Comparison of ENCODE assay signal across 8 mouse cellular contexts in the genomic region with DNA sequence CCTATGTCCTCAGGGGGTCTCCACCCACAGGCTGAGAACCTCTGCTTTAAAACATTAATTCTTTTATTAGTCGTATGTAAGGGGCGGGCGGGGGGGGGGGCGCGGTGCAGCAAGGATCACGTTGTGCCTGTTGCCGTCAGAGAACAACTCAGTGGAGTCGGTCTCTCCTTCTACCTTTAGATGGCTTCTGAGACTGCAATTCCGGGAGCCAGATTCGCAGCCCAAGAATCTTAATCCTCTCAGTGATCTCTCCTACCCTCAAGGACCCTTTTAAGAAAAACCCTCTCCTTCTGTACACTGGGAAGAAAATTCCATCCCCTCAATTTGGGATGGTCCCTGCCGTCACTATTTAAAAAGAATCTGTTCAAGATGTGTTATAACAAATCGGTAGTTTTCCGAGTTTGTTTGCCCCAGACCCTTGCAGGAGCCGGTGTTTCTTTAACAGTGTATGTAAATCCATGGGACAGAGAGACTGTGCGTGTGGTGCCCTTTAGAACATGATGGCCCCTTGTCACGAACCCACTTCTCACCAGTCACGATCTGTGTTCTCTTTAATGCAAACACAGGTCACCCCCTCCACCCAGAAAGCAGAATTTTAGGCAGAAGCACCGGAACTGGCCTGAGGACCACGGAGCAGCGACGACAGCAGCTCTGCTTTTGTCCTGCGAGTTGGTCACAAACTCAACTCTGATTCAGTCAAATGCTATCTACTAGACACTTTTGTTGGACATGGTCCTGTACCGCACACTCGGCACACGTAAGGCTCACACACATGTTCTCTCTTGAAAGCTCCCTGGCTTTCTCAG. TPM values are rescaled to one million over a fixed set of nuclear protein-coding genes. Genes with fewer than 3 reads are reported as not detected.
DNase-seq lines count a peak whose midpoint lies in the region; ATAC-seq and TF ChIP-seq lines count a peak whose summit lies in the region.

No protein-coding gene starts in this region.

- H3K27me3 ChIP-seq in liver, adult 2 months (ENCODE audit: control insufficient read depth, insufficient read depth, low read length): peaks cover 3% of the 10 kb centered on the region; the same call in 1 of the 2 replicates
- peaks cover 41% of the 10 kb centered on the region for H3K27me3 ChIP-seq in embryonic facial prominence, embryonic 14.5 days (replicated peaks; ENCODE audit: control insufficient read depth, insufficient read depth, low read length)
- H3K27me3 ChIP-seq in intestine, embryonic 14.5 days (replicated peaks; ENCODE audit: control insufficient read depth, insufficient read depth, low read length): peaks cover 35% of the 10 kb centered on the region
- H3K27me3 ChIP-seq in neural tube, embryonic 13.5 days: peaks cover 51% of the 10 kb centered on the region

- peak overlapping the region; percentile 65 for H3K9ac ChIP-seq in liver, adult 2 months (ENCODE audit: low read depth, low read length)
- H3K9ac ChIP-seq in embryonic facial prominence, embryonic 14.5 days (ENCODE audit: low read depth, low read length): peak overlapping the region; percentile 61
- H3K9ac ChIP-seq in intestine, embryonic 14.5 days (ENCODE audit: low read length): peak overlapping the region; percentile 38
- H3K9ac ChIP-seq in neural tube, embryonic 13.5 days: peak overlapping the region; percentile 62; the same call in 1 of the 2 replicates

- WGBS in liver, adult 2 months: 14% methylated on average over 25 of the region's 25 CpGs
- 1% methylated on average over 25 of the region's 25 CpGs for WGBS in embryonic facial prominence, embryonic 14.5 days
- WGBS in intestine, embryonic 14.5 days: 3% methylated on average over 25 of the region's 25 CpGs
- WGBS in neural tube, embryonic 13.5 days: 1% methylated on average over 25 of the region's 25 CpGs

- H3K9me3 ChIP-seq in embryonic facial prominence, embryonic 14.5 days (ENCODE audit: control insufficient read depth, low read length): no peaks in the 10 kb centered on the region
- no peaks in the 10 kb centered on the region for H3K9me3 ChIP-seq in intestine, embryonic 14.5 days (ENCODE audit: control insufficient read depth, low read length)
- no peaks in the 10 kb centered on the region for H3K9me3 ChIP-seq in neural tube, embryonic 13.5 days

- peak; percentile 55 for DNase-seq in liver, adult 2 months (ENCODE audit: extremely low read depth, low read depth, low spot score)
- DNase-seq in liver: no peak
- no peak for DNase-seq in embryonic facial prominence, embryonic 14.5 days (ENCODE audit: low spot score)
- no peak for DNase-seq in intestine, embryonic 14.5 days (ENCODE audit: low spot score)
- no peak for DNase-seq in cerebellum, adult 18-20 months
- DNase-seq in adrenal gland, postnatal 25 days: no peak
- no peak for DNase-seq in adrenal gland, postnatal 36 days

- H3K4me3 ChIP-seq in liver, adult 2 months (ENCODE audit: insufficient read depth, low read depth, low read length): peak overlapping the region; percentile 66
- peak overlapping the region; percentile 68 for H3K4me3 ChIP-seq in embryonic facial prominence, embryonic 14.5 days (ENCODE audit: low read depth, low read length)
- peak overlapping the region; percentile 62 for H3K4me3 ChIP-seq in intestine, embryonic 14.5 days (ENCODE audit: low read depth, low read length)
- peak overlapping the region; percentile 55 for H3K4me3 ChIP-seq in neural tube, embryonic 13.5 days

- H3K79me2 ChIP-seq in liver, adult 2 months (ENCODE audit: control insufficient read depth, insufficient read depth, low read length): no peaks in the 10 kb centered on the region

- no peak for TF ChIP-seq CTCF in liver, adult 2 months (IDR thresholded peaks at IDR 0.05; ENCODE audit: low read depth, low read length)

- no peaks in the 10 kb centered on the region for H3K36me3 ChIP-seq in liver, adult 2 months (ENCODE audit: control insufficient read depth, insufficient read depth, low read length)
- H3K36me3 ChIP-seq in embryonic facial prominence, embryonic 14.5 days (ENCODE audit: control insufficient read depth, insufficient read depth, low read length): no peaks in the 10 kb centered on the region
- H3K36me3 ChIP-seq in intestine, embryonic 14.5 days (ENCODE audit: control insufficient read depth, insufficient read depth, low read length): no peaks in the 10 kb centered on the region
- no peaks in the 10 kb centered on the region for H3K36me3 ChIP-seq in neural tube, embryonic 13.5 days

- no peak for TF ChIP-seq POLR2A in liver, adult 2 months (IDR thresholded peaks at IDR 0.05; ENCODE audit: extremely low read depth, insufficient read depth, low read length)

- no peak overlapping the region for H3K27ac ChIP-seq in liver, adult 2 months (replicated peaks; ENCODE audit: insufficient read depth, low read depth, low read length)
- no peak overlapping the region for H3K27ac ChIP-seq in embryonic facial prominence, embryonic 14.5 days (replicated peaks; ENCODE audit: low read depth, low read length)
- H3K27ac ChIP-seq in intestine, embryonic 14.5 days (ENCODE audit: low read depth): no peak overlapping the region
- no peak overlapping the region for H3K27ac ChIP-seq in neural tube, embryonic 13.5 days (replicated peaks)

- no peak for ATAC-seq in embryonic facial prominence, embryonic 14.5 days (ENCODE audit: low read depth)
- ATAC-seq in intestine, embryonic 14.5 days (replicated peaks; ENCODE audit: low FRiP score, low TSS enrichment, low read depth): no peak
- peak; percentile 34; the same call in 1 of the 2 replicates for ATAC-seq in neural tube, embryonic 13.5 days (ENCODE audit: low read depth)

- peak overlapping the region; percentile 95 for H3K4me2 ChIP-seq in embryonic facial prominence, embryonic 14.5 days (ENCODE audit: low read depth, low read length)
- H3K4me2 ChIP-seq in intestine, embryonic 14.5 days (ENCODE audit: low read length): peak overlapping the region; percentile 97
- H3K4me2 ChIP-seq in neural tube, embryonic 13.5 days: peak overlapping the region; percentile 89

- H3K4me1 ChIP-seq in liver, adult 2 months (ENCODE audit: control insufficient read depth, insufficient read depth, low read length): peaks cover 11% of the 10 kb centered on the region
- H3K4me1 ChIP-seq in embryonic facial prominence, embryonic 14.5 days (ENCODE audit: control insufficient read depth, insufficient read depth, low read length): peaks cover 10% of the 10 kb centered on the region; the same call in 1 of the 2 replicates
- H3K4me1 ChIP-seq in intestine, embryonic 14.5 days (replicated peaks; ENCODE audit: control insufficient read depth, insufficient read depth, low read length): peaks cover 11% of the 10 kb centered on the region; the same call in 1 of the 2 replicates
- H3K4me1 ChIP-seq in neural tube, embryonic 13.5 days (replicated peaks): peaks cover 19% of the 10 kb centered on the region

RNA-seq across cellular contexts. Expression of gene Cpm, which starts 0.7 kb away (rescaled TPM):
- total RNA-seq in liver, adult 2 months (2014; rRNA removed): 1.4 and 1.7 TPM in 2 replicates
- 0.76 and 0.80 TPM in 2 replicates for polyA plus RNA-seq in liver, adult 2 months (2012; rRNA removed)
- polyA plus RNA-seq in embryonic facial prominence, embryonic 14.5 days (2014; fragmentation: Nextera tagmentation; extraction: Ambion mirVana): 37.6 and 43.6 TPM in 2 replicates
- polyA plus RNA-seq in intestine, embryonic 14.5 days (2014; fragmentation: Nextera tagmentation; extraction: Ambion mirVana): 66.6 and 85.8 TPM in 2 replicates
- polyA plus RNA-seq in neural tube, embryonic 13.5 days (2015; fragmentation: Nextera tagmentation; extraction: Ambion mirVana): 6.2 and 6.9 TPM in 2 replicates
- 26.0 and 27.0 TPM in 2 replicates for total RNA-seq in adrenal gland, postnatal 25 days (2021)
- total RNA-seq in adrenal gland, postnatal 36 days (2021): 10 to 100 TPM; 25.3 to 34.9 TPM
